Comparison of ENCODE assay signal across 14 mouse cellular contexts in genomic region chr14:55387378-55387777, GRCm38 (mm10).
A peak's percentile ranks its signal among the peaks of the same experiment; 100 is the strongest.
DNase-seq lines count a peak whose midpoint lies in the region; ATAC-seq lines count a peak whose summit lies in the region.
"Had no signal": no experiment of that assay in that cellular context is flagged by ENCODE, and none has a peak within 500 bp of the region (broad histone marks: within the 10 kb centered on the region; RNA-seq: fewer than 3 reads in every experiment).

No protein-coding gene starts in this region.

- no peaks in the 10 kb centered on the region for H3K27me3 ChIP-seq in heart, embryonic 14.5 days (ENCODE audit: control insufficient read depth, insufficient read depth, low read length)
- H3K27me3 ChIP-seq in hindbrain, embryonic 16.5 days (replicated peaks; ENCODE audit: control insufficient read depth, insufficient read depth, low read length) = no peaks in the 10 kb centered on the region
- H3K27me3 ChIP-seq: embryonic facial prominence, embryonic 13.5 days; hindbrain, embryonic 13.5 days; midbrain, embryonic 12.5 days had no signal

- peaks cover 12% of the 10 kb centered on the region in 2 experiments for H3K4me1 ChIP-seq in heart, embryonic 14.5 days (ENCODE audit: control insufficient read depth in 2 of 2, insufficient read depth in 2 of 2, low read length in 2 of 2)
- no peaks in the 10 kb centered on the region for H3K4me1 ChIP-seq in hindbrain, embryonic 16.5 days (ENCODE audit: control insufficient read depth, insufficient read depth, low read depth, low read length)
- H3K4me1 ChIP-seq: hindbrain, embryonic 13.5 days; midbrain, embryonic 12.5 days had no signal

- H3K9ac ChIP-seq in heart, embryonic 14.5 days (ENCODE audit: low read length) = no peak overlapping the region; the same call in 1 of the 2 replicates
- no peak overlapping the region for H3K9ac ChIP-seq in hindbrain, embryonic 16.5 days (ENCODE audit: low read depth, low read length)
- H3K9ac ChIP-seq: embryonic facial prominence, embryonic 13.5 days; hindbrain, embryonic 13.5 days; midbrain, embryonic 12.5 days had no signal

- H3K9me3 ChIP-seq in heart, embryonic 14.5 days (ENCODE audit: control insufficient read depth, low read length) = no peaks in the 10 kb centered on the region
- no peaks in the 10 kb centered on the region for H3K9me3 ChIP-seq in hindbrain, embryonic 16.5 days (ENCODE audit: control insufficient read depth, low read length)
- H3K9me3 ChIP-seq: embryonic facial prominence, embryonic 13.5 days; hindbrain, embryonic 13.5 days; midbrain, embryonic 12.5 days had no signal

- DNase-seq in embryo, embryonic 10 days (ENCODE audit: low spot score) = peak; percentile 19
- DNase-seq in embryo, embryonic 9.5 days (ENCODE audit: extremely low spot score) = no peak
- DNase-seq in 3T3-L1 (ENCODE audit: low read depth, low spot score) = peak; percentile 69
- DNase-seq in fibroblast of lung, adult 2 months (ENCODE audit: low read depth) = peak; percentile 10
- DNase-seq in spleen, postnatal 36 days (ENCODE audit: low spot score in 2 of 2) = no peak
- DNase-seq: kidney, adult 18-20 months; thymus, adult 2 months had no signal

- H3K36me3 ChIP-seq in heart, embryonic 14.5 days (ENCODE audit: control insufficient read depth, insufficient read depth, low read length) = no peaks in the 10 kb centered on the region
- H3K36me3 ChIP-seq in hindbrain, embryonic 16.5 days (ENCODE audit: control insufficient read depth, insufficient read depth, low read length) = no peaks in the 10 kb centered on the region
- H3K36me3 ChIP-seq: embryonic facial prominence, embryonic 13.5 days; hindbrain, embryonic 13.5 days; midbrain, embryonic 12.5 days had no signal

- WGBS in heart, embryonic 14.5 days = 18% methylated on average over 6 of the region's 6 CpGs
- WGBS in hindbrain, embryonic 16.5 days = 65% methylated on average over 6 of the region's 6 CpGs

- H3K27ac ChIP-seq in heart, embryonic 14.5 days (replicated peaks in 1 of 2; ENCODE audit: control insufficient read depth in 1 of 2, insufficient read depth in 1 of 2, low read depth in 2 of 2, low read length in 2 of 2) = peak overlapping the region; percentile 81 to 85
- no peak overlapping the region for H3K27ac ChIP-seq in hindbrain, embryonic 16.5 days (ENCODE audit: low read depth, low read length)
- H3K27ac ChIP-seq: embryonic facial prominence, embryonic 13.5 days; midbrain, embryonic 12.5 days had no signal

- peak; percentile 78; the same call in 1 of the 2 replicates for ATAC-seq in heart, embryonic 14.5 days (ENCODE audit: insufficient number of reproducible peaks, insufficient read depth, low FRiP score, low read depth)
- no peak for ATAC-seq in frontal cortex, adult (ENCODE audit: low TSS enrichment)
- no peak for ATAC-seq in hindbrain, embryonic 16.5 days
- ATAC-seq: forebrain, embryonic 14.5 days had no signal

- H3K4me3 ChIP-seq in heart, embryonic 14.5 days (ENCODE audit: control insufficient read depth in 1 of 2, insufficient read depth in 1 of 2, low read depth in 1 of 2, low read length in 2 of 2) = no peak overlapping the region
- no peak overlapping the region for H3K4me3 ChIP-seq in hindbrain, embryonic 16.5 days (ENCODE audit: low read length)
- H3K4me3 ChIP-seq: embryonic facial prominence, embryonic 13.5 days; hindbrain, embryonic 13.5 days; midbrain, embryonic 12.5 days had no signal

- H3K4me2 ChIP-seq in heart, embryonic 14.5 days (ENCODE audit: low read length) = no peak overlapping the region
- H3K4me2 ChIP-seq in hindbrain, embryonic 16.5 days (ENCODE audit: low read length) = no peak overlapping the region
- H3K4me2 ChIP-seq: embryonic facial prominence, embryonic 13.5 days; hindbrain, embryonic 13.5 days; midbrain, embryonic 12.5 days had no signal

Comparison
In these comparisons a context has a peak if more than half of its experiments do, and no peak if none do; other contexts are left out.
1. DNase-seq: peak in embryo, embryonic 10 days (single experiment), 3T3-L1 (single experiment) and fibroblast of lung, adult 2 months (single experiment); none in embryo, embryonic 9.5 days (single experiment) and spleen, postnatal 36 days (0 of 2).